In genomic region chr6:51838177-51838576, GRCm38 (mm10) we compare ENCODE assay signal across 16 mouse cellular contexts.
DNase-seq lines count a peak whose midpoint lies in the region; ATAC-seq and TF ChIP-seq lines count a peak whose summit lies in the region.
"Had no signal": no experiment of that assay in that cellular context is flagged by ENCODE, and none has a peak within 500 bp of the region (broad histone marks: within the 10 kb centered on the region; RNA-seq: fewer than 3 reads in every experiment).

No protein-coding gene starts in this region.

- no peaks in the 10 kb centered on the region for H3K4me1 ChIP-seq in kidney, postnatal 0 days (replicated peaks; ENCODE audit: insufficient read depth, low read length)
- peaks cover 7% of the 10 kb centered on the region for H3K4me1 ChIP-seq in midbrain, embryonic 14.5 days (ENCODE audit: control insufficient read depth, insufficient read depth, low read length)
- H3K4me1 ChIP-seq in midbrain, embryonic 15.5 days: peaks cover 5% of the 10 kb centered on the region; the same call in 1 of the 2 replicates
- H3K4me1 ChIP-seq: embryonic facial prominence, embryonic 12.5 days; heart, embryonic 10.5 days; lung, embryonic 15.5 days had no signal

- no peak for DNase-seq in kidney, postnatal 0 days (ENCODE audit: low spot score)
- DNase-seq in kidney, postnatal 14 days: no peak
- no peak for DNase-seq in midbrain, embryonic 14.5 days
- peak; percentile 56 for DNase-seq in ZHBTc4 (ENCODE audit: low read depth, low spot score)
- DNase-seq in spleen, adult 18-20 months: no peak
- DNase-seq: cerebellum, adult 8-10 months; kidney, postnatal 4 days; right cerebral cortex, postnatal 4 days had no signal

- H3K9me3 ChIP-seq in kidney, postnatal 0 days (replicated peaks; ENCODE audit: low read length): no peaks in the 10 kb centered on the region
- no peaks in the 10 kb centered on the region for H3K9me3 ChIP-seq in midbrain, embryonic 14.5 days (ENCODE audit: control insufficient read depth, low read length)
- H3K9me3 ChIP-seq in midbrain, embryonic 15.5 days: no peaks in the 10 kb centered on the region
- H3K9me3 ChIP-seq: embryonic facial prominence, embryonic 12.5 days; G1E; heart, embryonic 10.5 days; lung, embryonic 15.5 days; neural tube, embryonic 13.5 days had no signal

- H3K9ac ChIP-seq in kidney, postnatal 0 days (ENCODE audit: low read depth, low read length): no peak overlapping the region
- H3K9ac ChIP-seq in midbrain, embryonic 14.5 days (replicated peaks; ENCODE audit: low read length): no peak overlapping the region
- H3K9ac ChIP-seq in midbrain, embryonic 15.5 days: no peak overlapping the region
- H3K9ac ChIP-seq: embryonic facial prominence, embryonic 12.5 days; lung, embryonic 15.5 days; neural tube, embryonic 13.5 days had no signal

- peaks cover 4% of the 10 kb centered on the region; the same call in 1 of the 2 replicates for H3K27me3 ChIP-seq in kidney, postnatal 0 days (ENCODE audit: insufficient read depth, low read length)
- no peaks in the 10 kb centered on the region for H3K27me3 ChIP-seq in midbrain, embryonic 14.5 days (ENCODE audit: control insufficient read depth, insufficient read depth, low read length)
- no peaks in the 10 kb centered on the region for H3K27me3 ChIP-seq in midbrain, embryonic 15.5 days (replicated peaks)
- H3K27me3 ChIP-seq: embryonic facial prominence, embryonic 12.5 days; lung, embryonic 15.5 days had no signal

- TF ChIP-seq CTCF in kidney, postnatal 0 days (IDR thresholded peaks at IDR 0.05; ENCODE audit: low read depth): peak; percentile 56

- H3K4me3 ChIP-seq in kidney, postnatal 0 days (replicated peaks; ENCODE audit: low read depth, low read length): no peak overlapping the region
- H3K4me3 ChIP-seq in midbrain, embryonic 14.5 days (replicated peaks; ENCODE audit: low read depth, low read length): no peak overlapping the region
- H3K4me3 ChIP-seq in midbrain, embryonic 15.5 days: no peak overlapping the region
- H3K4me3 ChIP-seq: embryonic facial prominence, embryonic 12.5 days; heart, embryonic 10.5 days; lung, embryonic 15.5 days; neural tube, embryonic 13.5 days had no signal

- H3K36me3 ChIP-seq in kidney, postnatal 0 days (ENCODE audit: insufficient read depth, low read length): no peaks in the 10 kb centered on the region
- no peaks in the 10 kb centered on the region for H3K36me3 ChIP-seq in midbrain, embryonic 14.5 days (ENCODE audit: control insufficient read depth, insufficient read depth, low read length)
- no peaks in the 10 kb centered on the region for H3K36me3 ChIP-seq in midbrain, embryonic 15.5 days (replicated peaks)
- H3K36me3 ChIP-seq: embryonic facial prominence, embryonic 12.5 days; G1E; heart, embryonic 10.5 days; lung, embryonic 15.5 days; neural tube, embryonic 13.5 days had no signal

- H3K27ac ChIP-seq in kidney, postnatal 0 days: no peak overlapping the region
- H3K27ac ChIP-seq in midbrain, embryonic 14.5 days (replicated peaks; ENCODE audit: low read depth, low read length): 0 out of 2 replicates have a peak overlapping the region, but pooled peaks have one; percentile 26
- H3K27ac ChIP-seq in midbrain, embryonic 15.5 days: no peak overlapping the region
- H3K27ac ChIP-seq: embryonic facial prominence, embryonic 12.5 days; heart, embryonic 10.5 days; lung, embryonic 15.5 days had no signal

- H3K4me2 ChIP-seq in kidney, postnatal 0 days (ENCODE audit: low read length): no peak overlapping the region
- no peak overlapping the region for H3K4me2 ChIP-seq in midbrain, embryonic 14.5 days (ENCODE audit: low read length)
- H3K4me2 ChIP-seq in midbrain, embryonic 15.5 days: no peak overlapping the region
- H3K4me2 ChIP-seq: embryonic facial prominence, embryonic 12.5 days; lung, embryonic 15.5 days; neural tube, embryonic 13.5 days had no signal

- WGBS in kidney, postnatal 0 days: 73% methylated on average over 3 of the region's 3 CpGs
- 79% methylated on average over 3 of the region's 3 CpGs for WGBS in midbrain, embryonic 14.5 days
- WGBS in midbrain, embryonic 15.5 days: 72% methylated on average over 3 of the region's 3 CpGs

- no peak for ATAC-seq in kidney, postnatal 0 days (replicated peaks; ENCODE audit: low FRiP score, low read depth)
- no peak for ATAC-seq in midbrain, embryonic 14.5 days (ENCODE audit: low FRiP score, low TSS enrichment)
- ATAC-seq in midbrain, embryonic 15.5 days (replicated peaks): no peak
- ATAC-seq in inflammation-experienced regulatory T-cells, adult 6 months: no peak
- ATAC-seq: intestine, embryonic 16.5 days had no signal
